Mouse (Mus musculus) G1E (cell line): Measurements from ENCODE around the gene Tmem211.

ENCODE experiments used
- CTCF ChIP-seq: IDR thresholded peaks from 2 replicates; pipeline ENCODE4 v1.5.1; 2012; ENCODE audit warnings: low read depth, low read length, inconsistent platforms, mixed read lengths
- TAL1 ChIP-seq: conservative IDR thresholded peaks from 2 replicates; pipeline ENCODE4 v1.6.1; 2012; ENCODE audit warnings: low read depth, low read length, inconsistent platforms, mixed read lengths

DNA sequence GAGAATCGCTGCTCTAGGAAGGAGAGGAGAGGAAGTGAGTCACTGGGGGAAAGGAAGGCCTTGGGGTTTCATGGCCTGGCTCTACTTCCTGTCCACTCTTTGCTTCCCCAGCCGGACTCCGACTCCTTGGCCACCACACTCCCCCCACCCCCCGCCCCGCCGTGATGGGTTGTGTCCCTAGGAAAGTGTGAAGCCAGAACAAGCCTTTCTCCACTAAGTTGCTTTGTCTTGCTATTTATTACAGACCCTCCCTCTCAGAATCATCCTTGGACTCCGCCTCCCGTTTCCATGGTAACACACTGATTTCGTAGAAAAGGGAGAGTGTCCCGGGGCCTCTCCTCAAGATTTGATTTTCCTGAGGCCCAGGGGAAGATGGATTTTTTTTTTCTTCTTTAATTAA, 1.4 kb upstream of the Tmem211 start:
- TF ChIP-seq TAL1 (no peak), CTCF (no peak)
